Mouse (Mus musculus) forebrain, embryonic 11.5 days (tissue): ENCODE data around the gene Traf6. TPM values are rescaled to one million over a fixed set of nuclear protein-coding genes. Genes with fewer than 3 reads are reported as not detected.

Source experiments
- ATAC-seq: fragments of 200-750 bp; cut with Nextera tagmentation; replicated peaks from 2 replicates; pipeline ENCODE4 v1.8.0; 2017; ENCODE audit warnings: moderate TSS enrichment; ENCODE audit not compliant: low FRiP score
- DNase-seq: peaks from one replicate; pipeline ENCODE4 v3.0.0-alpha.2; 2017; ENCODE audit warnings: low spot score
- H3K27ac ChIP-seq: fragments of 300-500 bp; sonication (generic); 2 replicates; pipeline ENCODE4 v1.5.1; 2014; ENCODE audit warnings: low read depth, low read length
- H3K27me3 ChIP-seq: fragments of 300-500 bp; sonication (generic); 2 replicates; pipeline ENCODE4 v1.6.1; 2014; ENCODE audit warnings: mild to moderate bottlenecking, low read length, mixed read lengths; ENCODE audit not compliant: control insufficient read depth, insufficient read depth
- H3K36me3 ChIP-seq: fragments of 300-500 bp; sonication (generic); 2 replicates; pipeline ENCODE4 v1.6.1; 2014; ENCODE audit warnings: mild to moderate bottlenecking, low read length, moderate library complexity, mixed read lengths; ENCODE audit not compliant: control insufficient read depth, insufficient read depth
- H3K4me1 ChIP-seq: fragments of 300-500 bp; sonication (generic); replicated peaks from 2 replicates; pipeline ENCODE4 v1.6.1; 2014; ENCODE audit warnings: low read length, mixed read lengths; ENCODE audit not compliant: control insufficient read depth, insufficient read depth
- H3K4me2 ChIP-seq: fragments of 300-500 bp; sonication (generic); 2 replicates; pipeline ENCODE4 v1.6.1; 2014; ENCODE audit warnings: low read depth, mild to moderate bottlenecking, low read length, moderate library complexity, mixed read lengths; ENCODE audit not compliant: severe bottlenecking
- H3K4me3 ChIP-seq: fragments of 300-500 bp; sonication (generic); 2 replicates; pipeline ENCODE4 v1.5.1; 2014; ENCODE audit warnings: low read depth, low read length
- H3K9ac ChIP-seq: fragments of 300-500 bp; sonication (generic); 2 replicates; pipeline ENCODE4 v1.6.1; 2014; ENCODE audit warnings: low read length
- H3K9me3 ChIP-seq: fragments of 300-500 bp; sonication (generic); 2 replicates; pipeline ENCODE4 v1.6.1; 2016; ENCODE audit warnings: low read length, mixed read lengths; ENCODE audit not compliant: control insufficient read depth
- WGBS: fragments of 180-500 bp; shearing (Covaris S2); extraction: QIAGEN DNeasy Blood & Tissue Kit; methylation state at CpG from one replicate; pipeline ENCODE4 v1.1.7; 2014; 5-methylcytosine and 5-hydroxymethylcytosine counted together
- polyA plus RNA-seq: library from polyadenylated mRNA; unstranded; fragments of >200 nt; fragmentation: Nextera tagmentation; extraction: Ambion mirVana; gene quantifications from 2 replicates; pipeline ENCODE4 v1.2.1, GENCODE M21; 2014

The Traf6 gene
- polyA plus RNA-seq, 1 experiment from 2014 or later: 24.5 TPM

- no peak overlapping the region for H3K27ac ChIP-seq
- H3K4me1 ChIP-seq: no peaks in the 10 kb centered on the region
- ATAC-seq (no peak), DNase-seq (no peak)
- H3K4me2 ChIP-seq: no peak overlapping the region
- no peaks in the 10 kb centered on the region for H3K36me3 ChIP-seq
- WGBS: 90% methylated on average over 3 of the region's 3 CpGs
- H3K27me3 ChIP-seq: no peaks in the 10 kb centered on the region
- no peaks in the 10 kb centered on the region for H3K9me3 ChIP-seq
- H3K4me3 ChIP-seq: no peak overlapping the region
- no peak overlapping the region for H3K9ac ChIP-seq
Observed at GRCm38 (mm10) chr2:101711608-101712007, 33.4 kb downstream of the Traf6 start.

GRCm38 (mm10) chr2:101715650-101716323 lies 37.6 kb downstream of the Traf6 start:
- Histone ChIP-seq H3K9ac (no peak overlapping the region), H3K9me3 (no peaks in the 10 kb centered on the region), H3K36me3 (no peaks in the 10 kb centered on the region; the same call in 1 of the 2 replicates), H3K4me1 (no peaks in the 10 kb centered on the region), H3K4me2 (no peak overlapping the region), H3K27me3 (no peaks in the 10 kb centered on the region), H3K4me3 (no peak overlapping the region), H3K27ac (no peak overlapping the region)
- DNase-seq (peak; percentile 63), ATAC-seq (0 out of 2 replicates have a peak, but pooled peaks have one; percentile 27)
- 77% methylated on average over 8 of the region's 8 CpGs for WGBS

- Histone ChIP-seq H3K9me3 (no peaks in the 10 kb centered on the region), H3K4me1 (no peaks in the 10 kb centered on the region; the same call in 1 of the 2 replicates), H3K9ac (no peak overlapping the region), H3K4me3 (no peak overlapping the region), H3K36me3 (no peaks in the 10 kb centered on the region; the same call in 1 of the 2 replicates), H3K4me2 (no peak overlapping the region), H3K27ac (no peak overlapping the region), H3K27me3 (no peaks in the 10 kb centered on the region)
- whole genome bisulfite sequencing: 95% methylated on average over 13 of the region's 13 CpGs
- ATAC-seq: no peak
- no peak for DNase-seq
Observed at GRCm38 (mm10) chr2:101717162-101717561, 38.9 kb downstream of the Traf6 start.

GRCm38 (mm10) chr2:101721835-101722234 lies 43.6 kb downstream of the Traf6 start:
- DNase-seq (no peak), ATAC-seq (no peak)
- peak overlapping the region; percentile 60; the same call in 1 of the 2 replicates for H3K27ac ChIP-seq
- H3K9ac ChIP-seq: no peak overlapping the region
- peaks cover 5% of the 10 kb centered on the region for H3K4me1 ChIP-seq
- H3K27me3 ChIP-seq: no peaks in the 10 kb centered on the region
- H3K36me3 ChIP-seq: no peaks in the 10 kb centered on the region; the same call in 1 of the 2 replicates
- 89% methylated on average over 4 of the region's 4 CpGs for WGBS
- H3K4me3 ChIP-seq: no peak overlapping the region
- no peaks in the 10 kb centered on the region for H3K9me3 ChIP-seq
- no peak overlapping the region for H3K4me2 ChIP-seq

GRCm38 (mm10) chr2:101722370-101723332 lies 44.4 kb downstream of the Traf6 start:
- Histone ChIP-seq H3K36me3 (no peaks in the 10 kb centered on the region), H3K9ac (peak overlapping the region; percentile 7; the same call in 1 of the 2 replicates), H3K9me3 (no peaks in the 10 kb centered on the region), H3K27me3 (no peaks in the 10 kb centered on the region), H3K4me2 (peak overlapping the region; percentile 3; the same call in 1 of the 2 replicates), H3K4me3 (no peak overlapping the region), H3K27ac (peak overlapping the region; percentile 60), H3K4me1 (peaks cover 5% of the 10 kb centered on the region)
- peak; percentile 95 for ATAC-seq
- peak; percentile 81 for DNase-seq
- WGBS: 19% methylated on average over 8 of the region's 8 CpGs

GRCm38 (mm10) chr2:101723333-101723881 lies 45.2 kb downstream of the Traf6 start:
- Histone ChIP-seq H3K27me3 (no peaks in the 10 kb centered on the region), H3K36me3 (no peaks in the 10 kb centered on the region)
- peak; percentile 28 for ATAC-seq

GRCm38 (mm10) chr2:101727787-101728186 lies 49.6 kb downstream of the Traf6 start:
- Histone ChIP-seq H3K4me3 (no peak overlapping the region), H3K4me2 (no peak overlapping the region), H3K9me3 (no peaks in the 10 kb centered on the region), H3K9ac (no peak overlapping the region), H3K27me3 (no peaks in the 10 kb centered on the region), H3K4me1 (peaks cover 5% of the 10 kb centered on the region), H3K27ac (no peak overlapping the region), H3K36me3 (no peaks in the 10 kb centered on the region)
- DNase-seq (no peak), ATAC-seq (no peak)

More at GRCm38 (mm10) chr2:101723333-101723881, 45.2 kb downstream of the Traf6 start:
- peak overlapping the region; percentile 1; the same call in 1 of the 2 replicates for H3K4me2 ChIP-seq
- H3K27ac ChIP-seq: peak overlapping the region; percentile 60
- H3K9me3 ChIP-seq: no peaks in the 10 kb centered on the region
- no peak overlapping the region for H3K4me3 ChIP-seq
- H3K9ac ChIP-seq: peak overlapping the region; percentile 7; the same call in 1 of the 2 replicates
- 49% methylated on average over 10 of the region's 10 CpGs for WGBS
- DNase-seq: no peak
- peaks cover 5% of the 10 kb centered on the region for H3K4me1 ChIP-seq

- H3K27me3 ChIP-seq: no peaks in the 10 kb centered on the region
- H3K36me3 ChIP-seq: no peaks in the 10 kb centered on the region
- no peaks in the 10 kb centered on the region for H3K9me3 ChIP-seq
- no peak overlapping the region for H3K27ac ChIP-seq
- H3K9ac ChIP-seq: no peak overlapping the region
- DNase-seq (no peak), ATAC-seq (no peak)
- H3K4me1 ChIP-seq: no peaks in the 10 kb centered on the region
- no peak overlapping the region for H3K4me3 ChIP-seq
- WGBS: 85% methylated on average over 1 of the region's 1 CpGs
- no peak overlapping the region for H3K4me2 ChIP-seq
Observed at GRCm38 (mm10) chr2:101729472-101729871, 51.2 kb downstream of the Traf6 start.
